Mouse (Mus musculus) cerebellum, postnatal 14 days (tissue): ENCODE results near the gene Adck2.
A peak's percentile ranks its signal among the peaks of the same experiment; 100 is the strongest.

Source experiments
- DNase-seq, 2 experiments: peaks; one replicate each; pipeline ENCODE4 v3.0.0; 2021; ENCODE audit warnings: mixed read lengths in 2 of 2

Gene Adck2

DNA sequence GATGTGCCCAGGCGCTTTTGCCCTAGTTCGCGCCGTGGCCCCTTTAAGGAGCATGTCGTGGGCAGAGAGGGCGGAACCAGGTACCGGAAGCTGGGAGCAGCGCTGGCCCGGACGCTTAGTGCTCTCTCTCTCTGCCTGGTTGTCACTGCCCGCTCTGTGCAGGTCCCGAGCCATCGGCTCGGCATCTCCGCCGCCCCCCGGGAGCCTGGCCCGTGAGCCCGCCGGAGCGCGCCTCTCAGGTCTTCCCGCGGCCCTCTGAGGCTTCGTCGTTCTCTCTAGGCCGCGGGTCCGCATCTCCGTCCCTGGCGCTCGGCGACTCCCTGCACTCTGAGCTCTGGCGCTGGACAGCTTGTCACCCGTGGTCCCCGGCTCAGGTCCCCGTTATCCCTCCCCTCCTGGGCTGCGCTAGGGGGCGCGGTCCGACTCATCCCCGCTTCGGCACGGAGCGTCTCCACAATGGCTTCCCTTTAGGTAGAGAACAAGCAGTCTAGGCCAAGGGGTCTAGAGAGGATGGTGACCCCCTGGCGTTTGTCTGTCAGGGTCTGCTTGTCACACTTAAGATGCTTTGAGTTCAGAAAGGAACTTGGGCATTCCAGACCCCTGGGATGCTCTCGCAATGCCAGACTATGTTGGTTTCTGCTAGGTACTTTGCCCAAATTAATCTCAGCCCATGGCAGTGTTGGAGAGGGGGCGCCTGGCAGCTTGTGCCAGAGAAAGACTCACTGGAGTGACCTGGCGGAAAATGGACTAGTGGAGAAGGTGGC lies at the start of gene Adck2:
Gene Adck2 (plus strand): TSS at position 83 of the 764 bp plus-strand sequence.
- DNase-seq = peak; percentile 85 to 86

- no peak for DNase-seq
Observed at GRCm38 (mm10) chr6:39526797-39527196, 46.9 kb upstream of the Adck2 start.

DNA sequence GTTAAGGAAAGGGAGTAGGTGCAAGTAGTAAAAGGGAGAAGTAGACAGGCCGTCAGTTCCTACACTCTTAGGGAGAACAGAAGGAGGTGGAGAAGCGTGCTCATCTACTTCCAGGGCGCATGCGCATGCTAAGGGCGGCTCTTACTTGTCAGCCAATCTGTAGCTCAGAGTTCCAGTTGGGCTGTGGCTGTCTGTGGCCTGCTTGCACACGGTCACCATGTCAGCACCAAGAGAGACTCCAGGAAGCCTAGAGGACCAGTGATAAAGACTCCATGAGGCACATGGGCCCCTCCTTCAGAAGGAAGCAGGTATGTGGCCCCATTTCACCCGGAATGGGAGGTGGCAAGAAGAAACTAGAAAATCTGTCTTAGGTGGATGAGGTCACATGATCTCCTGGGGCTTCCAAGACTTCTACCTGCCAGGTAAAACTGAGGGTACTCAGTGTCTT lies 46.3 kb upstream of the Adck2 start:
- peak in 1 of 2 experiments; percentile 37 for DNase-seq

DNA sequence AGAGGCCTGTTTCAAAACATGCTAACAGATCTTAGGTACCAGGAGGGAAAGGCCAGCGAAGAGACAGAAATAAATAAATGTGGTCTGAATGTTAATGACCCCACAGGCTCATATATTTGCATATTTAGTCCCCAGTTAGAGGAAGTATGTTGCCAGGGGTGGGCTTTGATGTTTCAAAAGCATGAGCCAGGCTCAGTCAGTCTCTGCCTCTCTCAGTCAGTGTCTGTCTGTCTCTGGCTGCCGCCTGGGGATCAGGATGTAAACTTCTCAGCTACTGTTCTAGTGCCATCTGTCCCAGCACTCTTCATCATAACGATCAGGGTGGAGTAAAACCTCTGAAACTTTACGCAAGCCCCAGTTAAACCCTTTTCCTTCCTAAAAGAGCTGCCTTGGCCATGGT lies 45.9 kb upstream of the Adck2 start:
- no peak for DNase-seq

DNA sequence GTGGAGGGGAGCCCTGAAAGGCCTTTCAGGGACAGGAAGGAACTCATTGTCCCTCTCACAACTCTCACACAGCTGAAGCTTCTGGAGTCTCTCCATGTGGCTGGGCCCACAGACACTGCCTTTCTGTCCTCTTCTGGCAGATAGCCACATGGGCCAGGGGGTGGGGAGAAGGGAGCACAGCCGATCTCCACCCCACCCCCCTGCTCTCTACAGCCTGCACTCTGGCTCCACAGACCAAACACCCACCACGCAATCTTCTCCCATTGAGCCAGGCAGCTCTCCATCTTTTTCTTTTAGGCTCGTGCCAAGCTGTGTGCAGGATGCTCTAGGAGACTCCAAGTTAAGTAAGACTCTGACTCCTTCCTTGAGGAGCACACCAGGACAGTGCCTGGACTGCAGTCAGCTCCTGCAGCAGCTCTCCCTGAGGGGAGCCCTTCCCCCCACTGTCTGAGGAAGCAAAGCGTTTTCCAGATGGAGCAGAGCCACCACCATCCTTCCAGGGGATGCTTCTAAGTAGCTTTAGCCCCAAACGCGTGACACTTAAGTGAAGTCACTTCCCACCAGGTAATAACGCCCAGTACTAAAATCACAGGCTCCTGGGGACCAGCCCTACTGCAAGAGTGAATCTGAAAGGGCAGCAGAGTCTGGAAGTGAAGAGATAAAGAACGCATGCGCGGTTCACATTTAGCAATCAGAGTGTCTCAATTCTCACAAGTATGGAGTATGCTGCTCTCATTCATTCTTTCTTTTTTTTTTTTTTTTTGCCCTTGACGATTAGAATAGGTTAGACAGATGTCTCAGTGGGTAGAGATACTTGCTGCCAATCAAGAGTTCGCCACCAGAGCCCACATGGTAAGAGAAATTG lies 44.8 kb upstream of the Adck2 start:
- peak; percentile 76 to 80 for DNase-seq

- DNase-seq = no peak
Observed at GRCm38 (mm10) chr6:39534944-39535343, 38.7 kb upstream of the Adck2 start.

- DNase-seq = no peak
Observed at GRCm38 (mm10) chr6:39536621-39537020, 37.1 kb upstream of the Adck2 start.

- DNase-seq = no peak
Observed at GRCm38 (mm10) chr6:39537276-39537675, 36.4 kb upstream of the Adck2 start.

DNA sequence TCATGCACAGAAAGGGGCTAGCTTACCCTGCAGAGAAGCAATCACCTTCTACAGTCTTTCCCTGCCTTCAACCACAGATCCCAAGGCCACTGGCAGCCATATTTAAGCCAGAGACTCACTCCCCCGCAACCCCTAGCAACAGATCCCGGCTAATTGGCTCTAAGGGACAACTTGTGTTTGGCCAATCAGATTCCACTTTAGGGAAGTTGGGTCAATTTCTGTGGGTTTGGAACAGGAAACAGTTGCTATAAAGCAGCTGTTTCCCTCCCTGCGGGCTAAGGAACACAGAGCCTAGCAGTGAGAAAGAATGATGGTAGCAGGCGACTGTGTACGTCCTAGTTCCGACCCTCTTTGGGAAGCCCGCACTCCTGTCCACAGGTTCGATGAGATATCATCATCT lies 35.4 kb upstream of the Adck2 start:
- DNase-seq = no peak

- no peak for DNase-seq
Observed at GRCm38 (mm10) chr6:39539679-39540155, 34.0 kb upstream of the Adck2 start.

- no peak for DNase-seq
Observed at GRCm38 (mm10) chr6:39540563-39540962, 33.1 kb upstream of the Adck2 start.

DNA sequence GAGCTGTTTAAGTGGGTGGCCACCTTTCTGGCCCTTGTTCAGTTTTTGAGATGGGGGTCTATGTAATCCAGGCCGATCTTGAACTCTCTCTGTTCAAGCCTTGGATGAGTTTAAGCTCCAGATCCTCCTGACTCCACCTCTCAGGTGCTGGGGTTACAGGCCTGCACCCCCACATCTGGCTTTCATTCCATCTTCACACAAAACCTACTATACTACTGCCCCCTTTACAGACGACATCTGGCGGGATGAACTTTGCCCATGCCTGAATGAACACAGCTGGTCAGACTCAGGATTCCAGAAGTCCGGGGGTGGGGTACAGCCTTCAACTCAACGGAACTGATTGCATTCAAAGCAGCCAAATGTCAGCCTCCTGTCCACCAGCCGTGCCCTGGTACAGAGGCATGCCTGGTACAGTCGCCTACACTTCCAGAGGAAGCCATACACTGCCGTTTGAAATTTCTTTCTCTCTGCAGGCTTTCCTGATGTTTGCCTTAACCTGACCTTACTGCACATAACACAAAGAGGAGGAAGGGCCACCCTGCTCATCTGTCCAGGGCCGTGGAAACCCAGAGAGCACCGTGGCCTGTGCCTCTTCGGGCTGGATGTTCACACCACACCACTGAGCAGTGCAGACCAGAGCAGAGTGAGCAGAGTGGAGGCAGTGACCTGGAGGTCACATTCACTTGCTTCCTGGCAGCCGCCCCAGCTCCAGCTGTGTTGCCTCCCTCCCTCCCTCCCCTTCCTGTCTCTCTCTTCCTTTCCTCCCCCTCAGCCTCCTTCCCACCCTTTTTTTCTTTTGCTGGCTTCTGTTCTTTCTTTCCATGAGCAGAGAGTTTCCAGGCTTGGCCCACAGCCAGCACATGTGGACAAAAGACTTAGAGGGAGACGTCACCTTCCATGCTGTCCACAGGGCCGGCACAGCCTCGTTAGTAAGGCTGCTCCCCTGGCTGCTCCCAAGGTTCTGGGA lies 30.8 kb upstream of the Adck2 start:
- DNase-seq = peak in 1 of 2 experiments; percentile 57

DNA sequence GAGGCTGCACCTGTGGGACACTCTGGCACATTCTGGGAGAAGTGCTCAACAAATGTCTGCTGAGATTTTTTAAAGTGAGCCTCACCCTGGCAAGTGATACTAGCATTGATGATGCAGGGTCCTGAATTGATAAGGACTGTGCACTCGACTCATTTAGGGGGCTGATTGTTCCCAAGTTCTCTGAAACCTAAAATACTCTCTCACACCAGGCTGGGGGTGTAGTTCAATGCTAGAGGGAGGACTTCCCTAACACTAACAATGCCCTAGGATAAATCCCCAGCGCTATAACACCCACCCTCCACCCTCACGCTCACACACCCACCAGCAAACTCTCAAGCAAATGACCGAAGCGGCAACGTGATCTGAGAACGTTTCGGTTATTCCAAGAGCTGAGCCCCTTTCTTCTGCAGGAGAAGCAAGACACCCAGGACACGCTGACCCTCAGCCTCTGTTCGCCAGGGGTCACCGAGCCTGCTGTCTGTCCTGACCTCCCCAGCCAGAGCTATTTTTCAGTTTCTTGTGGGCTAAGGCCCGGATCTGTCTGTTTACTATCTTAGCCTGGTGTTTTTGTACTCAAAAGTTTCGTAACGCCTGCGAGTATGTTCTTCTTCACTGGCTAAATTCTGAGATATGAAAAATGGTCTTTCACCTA lies 29.8 kb upstream of the Adck2 start:
- DNase-seq = no peak

DNA sequence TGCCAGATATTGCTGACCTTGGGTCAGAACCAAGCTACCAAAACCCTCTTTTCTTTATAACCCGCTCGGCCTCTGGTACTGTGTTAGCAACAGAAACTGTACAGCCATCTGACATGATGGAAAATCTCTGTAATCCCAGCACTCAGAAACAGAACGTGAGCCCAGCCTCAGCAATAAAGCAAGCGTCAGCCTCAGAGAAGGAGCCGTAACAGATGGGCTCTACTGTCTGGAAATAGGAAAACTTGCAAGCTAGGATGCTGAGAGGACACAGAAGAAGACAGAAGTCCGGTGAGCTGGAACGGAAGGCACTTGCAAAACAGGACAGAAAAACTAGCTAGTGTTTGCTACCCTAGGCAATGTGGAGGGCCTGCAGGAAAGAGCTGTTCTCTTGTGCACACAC lies 28.2 kb upstream of the Adck2 start:
- DNase-seq = no peak

DNA sequence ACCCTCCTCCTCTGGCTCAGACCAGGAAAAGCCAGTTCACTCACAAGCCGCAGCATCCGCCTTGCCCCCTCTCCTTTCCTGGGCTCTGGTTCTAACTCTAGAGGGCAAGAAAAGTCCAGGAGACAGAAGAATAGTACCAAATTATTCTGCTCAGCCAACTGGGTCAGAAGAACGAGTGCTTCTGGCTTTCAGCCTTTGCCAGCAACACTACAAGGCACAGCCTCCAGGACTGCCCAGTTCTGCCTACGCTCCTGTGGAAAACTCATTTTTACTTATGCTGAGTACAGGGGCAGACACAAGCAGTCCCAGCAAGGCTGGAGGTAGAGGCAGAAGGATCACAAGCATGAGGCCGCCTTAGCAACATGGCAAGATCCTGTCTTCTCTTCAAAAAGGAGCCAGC lies 25.6 kb upstream of the Adck2 start:
- no peak for DNase-seq

- no peak for DNase-seq
Observed at GRCm38 (mm10) chr6:39551981-39552636, 21.6 kb upstream of the Adck2 start.

- DNase-seq = no peak
Observed at GRCm38 (mm10) chr6:39554888-39555647, 18.6 kb upstream of the Adck2 start.

GRCm38 (mm10) chr6:39555648-39555945 lies 18.1 kb upstream of the Adck2 start:
- no peak for DNase-seq

DNA sequence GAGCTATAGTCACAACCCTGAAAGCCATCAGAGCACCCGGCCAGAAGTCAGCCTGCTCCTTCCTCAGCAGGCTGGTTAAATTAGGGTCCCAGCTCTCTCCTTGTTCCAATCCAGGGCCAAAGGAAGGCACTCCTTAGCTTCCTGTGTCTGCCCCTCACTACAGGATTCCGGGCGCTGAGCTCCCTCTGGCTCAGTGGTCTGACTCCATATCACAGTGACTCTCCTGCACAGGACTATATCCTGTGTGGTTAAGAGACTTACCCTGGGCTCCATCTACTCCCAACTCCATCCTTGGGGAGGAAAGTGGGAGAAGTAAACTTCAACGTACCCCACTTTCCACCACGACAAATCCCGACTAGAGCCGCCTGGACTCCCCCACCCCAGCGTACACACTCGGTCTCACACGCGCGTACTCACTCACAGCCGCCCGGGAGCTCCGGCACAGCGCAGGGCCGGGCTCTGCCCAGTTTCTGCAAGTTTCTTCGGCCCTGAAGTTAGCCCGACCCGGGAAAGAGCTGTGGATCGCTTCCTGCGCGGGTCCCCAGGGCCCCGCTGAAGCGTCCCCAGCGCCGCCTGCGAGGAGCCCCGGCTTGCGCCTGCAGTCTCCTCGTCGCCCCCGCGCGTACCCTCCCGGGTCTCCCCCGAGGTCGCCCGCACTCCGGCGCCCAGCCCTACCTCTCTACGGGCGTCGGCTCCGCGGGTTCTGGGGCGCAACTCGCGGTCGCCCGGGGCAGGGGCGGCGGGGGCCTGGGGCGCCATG lies 16.6 kb upstream of the Adck2 start:
- peak; percentile 48 to 56 for DNase-seq

DNA sequence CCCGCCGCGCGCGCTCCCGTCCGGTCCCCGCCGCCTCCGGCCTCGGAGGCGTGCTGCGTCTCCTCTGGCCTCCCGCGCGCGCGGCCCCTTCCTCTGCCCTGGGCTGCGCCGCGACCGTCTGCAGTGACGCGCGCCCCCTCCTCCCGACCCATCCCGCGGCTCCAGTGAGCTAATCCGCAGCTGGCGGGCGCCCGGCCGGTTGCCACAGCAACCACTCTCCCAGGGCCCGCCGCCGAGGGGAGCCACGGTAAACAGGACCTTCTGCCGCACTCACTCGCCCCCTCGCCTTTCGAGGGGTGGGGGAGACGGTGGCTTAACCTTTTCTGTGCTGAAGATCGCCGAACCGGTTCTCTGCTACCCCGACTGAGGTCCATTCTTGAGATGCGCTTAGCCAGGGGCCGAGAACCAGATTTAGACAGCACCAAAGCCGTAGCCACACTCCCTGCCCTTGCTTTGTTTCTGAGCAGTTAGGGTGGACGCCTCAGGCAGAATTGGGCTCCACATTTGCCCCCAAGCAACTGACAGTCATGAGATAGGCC lies 15.9 kb upstream of the Adck2 start, which contains the start of gene Dennd2a:
Gene Dennd2a (minus strand): TSS at position 145 of the 539 bp plus-strand sequence.
- DNase-seq = peak; percentile 86 to 90
